Mouse (Mus musculus): ENCODE measurements at regions not wholly inside any gene's neighbourhood (a gene's known extent, or its start where the extent isn't known, plus 50 kb on each side); places are given as distances from the start of the nearest gene placed in this dataset.

GRCm38 (mm10) chr3:113811790-113812189, 181.8 kb upstream of the Rnpc3 start:
- DNase-seq = no peak

- DNase-seq = no peak
These were observed 170.9 kb upstream of the Col11a1 start for GRCm38 (mm10) chr3:113859421-113859820.

GRCm38 (mm10) chr3:113860005-113860404, 170.3 kb upstream of the Col11a1 start:
- DNase-seq = no peak

- DNase-seq = no peak
These were observed 169.9 kb upstream of the Col11a1 start for GRCm38 (mm10) chr3:113860426-113860825.

- DNase-seq = no peak
These were observed 157.1 kb upstream of the Col11a1 start for GRCm38 (mm10) chr3:113873226-113873625.

- DNase-seq = no peak
These were observed 125.2 kb upstream of the Col11a1 start for GRCm38 (mm10) chr3:113905162-113905561.

GRCm38 (mm10) chr3:113919350-113920179, 110.8 kb upstream of the Col11a1 start:
- DNase-seq = peak; percentile 5

- no peak for DNase-seq
These were observed 98.8 kb upstream of the Col11a1 start for GRCm38 (mm10) chr3:113931553-113931952.

GRCm38 (mm10) chr3:113950501-113950900, 79.8 kb upstream of the Col11a1 start:
- DNase-seq = no peak

GRCm38 (mm10) chr3:113952468-113952867, 77.9 kb upstream of the Col11a1 start:
- no peak for DNase-seq

- no peak for DNase-seq
These were observed 77.2 kb upstream of the Col11a1 start for GRCm38 (mm10) chr3:113953113-113953512.

GRCm38 (mm10) chr3:113954486-113954885, 75.9 kb upstream of the Col11a1 start:
- no peak for DNase-seq

GRCm38 (mm10) chr3:113960080-113960479, 70.3 kb upstream of the Col11a1 start:
- no peak for DNase-seq

Measured in right cerebral cortex, postnatal 14 days (tissue).